7 mouse cellular contexts compared by ENCODE assay signal in the genomic region with DNA sequence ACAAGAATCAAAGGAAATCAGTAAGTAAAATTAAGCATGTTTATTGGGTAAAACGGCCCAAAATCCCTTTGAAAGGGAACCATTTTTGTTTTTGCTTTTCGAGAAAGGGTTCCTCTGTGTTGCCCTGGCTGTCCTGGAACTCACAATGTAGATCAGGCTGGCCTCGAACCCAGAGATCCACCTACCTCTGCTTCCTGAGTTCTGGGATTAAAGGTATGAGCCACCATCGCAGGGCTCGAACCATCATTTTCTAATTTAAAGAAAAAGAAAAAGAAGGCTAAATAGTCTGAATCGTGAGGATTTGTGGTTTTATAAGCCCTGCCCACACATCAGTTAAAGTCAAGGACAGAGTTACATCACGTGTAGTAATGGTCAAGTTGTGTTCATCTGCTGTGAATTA. TPM values are rescaled to one million over a fixed set of nuclear protein-coding genes. Genes with fewer than 3 reads are reported as not detected.
DNase-seq lines count a peak whose midpoint lies in the region; TF ChIP-seq lines count a peak whose summit lies in the region.

No protein-coding gene starts in this region.

- H3K79me2 ChIP-seq in liver, adult 2 months (ENCODE audit: control insufficient read depth, insufficient read depth, low read length): peaks cover 5% of the 10 kb centered on the region; the same call in 1 of the 2 replicates

- no peak for TF ChIP-seq CTCF in testis, adult 2 months (IDR thresholded peaks at IDR 0.05; ENCODE audit: control insufficient read depth, insufficient read depth, insufficient replicate concordance, low read depth, low read length)
- TF ChIP-seq CTCF in liver, adult 2 months (IDR thresholded peaks at IDR 0.05; ENCODE audit: low read depth, low read length): no peak

- WGBS in forebrain, embryonic 10.5 days: 71% methylated on average over 7 of the region's 7 CpGs
- 30% methylated on average over 7 of the region's 7 CpGs for WGBS in liver, adult 2 months

- no peaks in the 10 kb centered on the region; the same call in 1 of the 2 replicates for H3K4me1 ChIP-seq in testis, adult 2 months (ENCODE audit: control insufficient read depth, insufficient read depth, low read length)
- peaks cover 24% of the 10 kb centered on the region for H3K4me1 ChIP-seq in forebrain, embryonic 10.5 days
- H3K4me1 ChIP-seq in liver, adult 2 months (ENCODE audit: control insufficient read depth, insufficient read depth, low read length): peaks cover 3% of the 10 kb centered on the region

- DNase-seq in testis, postnatal 14 days (ENCODE audit: low spot score): no peak
- DNase-seq in forebrain, embryonic 10.5 days (ENCODE audit: extremely low spot score, low spot score): no peak
- DNase-seq in liver, adult 2 months (ENCODE audit: extremely low read depth, low read depth, low spot score): peak; percentile 20
- DNase-seq in right cerebral cortex, postnatal 4 days: no peak
- DNase-seq in right cerebral cortex, postnatal 10 days (ENCODE audit: low spot score in 2 of 2): no peak
- DNase-seq in cerebellum, postnatal 10 days: no peak

- peaks cover 2% of the 10 kb centered on the region; the same call in 1 of the 2 replicates for H3K36me3 ChIP-seq in testis, adult 2 months (ENCODE audit: control insufficient read depth, insufficient read depth, low read length)
- peaks cover 45% of the 10 kb centered on the region for H3K36me3 ChIP-seq in forebrain, embryonic 10.5 days (replicated peaks)
- peaks cover 4% of the 10 kb centered on the region for H3K36me3 ChIP-seq in liver, adult 2 months (ENCODE audit: control insufficient read depth, insufficient read depth, low read length)

- peak overlapping the region; percentile 49 for H3K9ac ChIP-seq in liver, adult 2 months (ENCODE audit: low read depth, low read length)

- H3K9me3 ChIP-seq in forebrain, embryonic 10.5 days: peaks cover 11% of the 10 kb centered on the region

- H3K27me3 ChIP-seq in testis, adult 2 months (ENCODE audit: control insufficient read depth, insufficient read depth, low read length): no peaks in the 10 kb centered on the region
- H3K27me3 ChIP-seq in forebrain, embryonic 10.5 days (ENCODE audit: poor library complexity, severe bottlenecking): no peaks in the 10 kb centered on the region
- no peaks in the 10 kb centered on the region for H3K27me3 ChIP-seq in liver, adult 2 months (ENCODE audit: control insufficient read depth, insufficient read depth, low read length)

- no peak for TF ChIP-seq POLR2A in testis, adult 2 months (IDR thresholded peaks at IDR 0.05; ENCODE audit: control insufficient read depth, low read depth, low read length)
- no peak for TF ChIP-seq POLR2A in liver, adult 2 months (IDR thresholded peaks at IDR 0.05; ENCODE audit: extremely low read depth, insufficient read depth, low read length)

- H3K27ac ChIP-seq in testis, adult 2 months (ENCODE audit: control insufficient read depth, insufficient read depth, low read depth, low read length): no peak overlapping the region
- H3K27ac ChIP-seq in forebrain, embryonic 10.5 days: peak overlapping the region; percentile 98
- H3K27ac ChIP-seq in liver, adult 2 months (replicated peaks; ENCODE audit: insufficient read depth, low read depth, low read length): peak overlapping the region; percentile 87

- peak overlapping the region; percentile 97 for H3K4me3 ChIP-seq in testis, adult 2 months (ENCODE audit: control insufficient read depth, low read depth, low read length)
- peak overlapping the region; percentile 85 for H3K4me3 ChIP-seq in forebrain, embryonic 10.5 days
- H3K4me3 ChIP-seq in liver, adult 2 months (ENCODE audit: insufficient read depth, low read depth, low read length): peak overlapping the region; percentile 94; the same call in 1 of the 2 replicates

RNA-seq across cellular contexts. Expression of a gene that starts 1.1 kb away (rescaled TPM):
- 16.9 and 17.9 TPM in 2 replicates for polyA plus RNA-seq in testis, adult 2 months (2012; rRNA removed)
- polyA plus RNA-seq in forebrain, embryonic 10.5 days (2016; fragmentation: Nextera tagmentation; extraction: Ambion mirVana): 33.3 and 33.9 TPM in 2 replicates
- 6.2 and 7.3 TPM in 2 replicates for total RNA-seq in liver, adult 2 months (2014; rRNA removed)
- polyA plus RNA-seq in liver, adult 2 months (2012; rRNA removed): 5.1 and 6.2 TPM in 2 replicates

RNA-seq across cellular contexts. Expression of a gene that starts 7.1 kb away (rescaled TPM):
- 0.14 and 0.21 TPM in 2 replicates for polyA plus RNA-seq in testis, adult 2 months (2012; rRNA removed)
- 0.10 TPM in 1 of 2 replicates, not detected in the other for polyA plus RNA-seq in forebrain, embryonic 10.5 days (2016; fragmentation: Nextera tagmentation; extraction: Ambion mirVana)
- not detected in 2 replicates for total RNA-seq in liver, adult 2 months (2014; rRNA removed)
- polyA plus RNA-seq in liver, adult 2 months (2012; rRNA removed): not detected in 2 replicates

RNA-seq across cellular contexts. Expression of a gene that starts 31.4 kb away (rescaled TPM):
- polyA plus RNA-seq in testis, adult 2 months (2012; rRNA removed): 35.2 and 39.4 TPM in 2 replicates
- polyA plus RNA-seq in forebrain, embryonic 10.5 days (2016; fragmentation: Nextera tagmentation; extraction: Ambion mirVana): 18.0 and 19.9 TPM in 2 replicates
- 11.3 and 14.6 TPM in 2 replicates for total RNA-seq in liver, adult 2 months (2014; rRNA removed)
- polyA plus RNA-seq in liver, adult 2 months (2012; rRNA removed): 3.7 and 4.1 TPM in 2 replicates

RNA-seq across cellular contexts. Expression of a gene that starts 31.4 kb away (rescaled TPM):
- polyA plus RNA-seq in testis, adult 2 months (2012; rRNA removed): 3.7 and 4.8 TPM in 2 replicates
- polyA plus RNA-seq in forebrain, embryonic 10.5 days (2016; fragmentation: Nextera tagmentation; extraction: Ambion mirVana): 8.3 and 9.8 TPM in 2 replicates
- 4.4 and 4.5 TPM in 2 replicates for total RNA-seq in liver, adult 2 months (2014; rRNA removed)
- 1.8 and 2.1 TPM in 2 replicates for polyA plus RNA-seq in liver, adult 2 months (2012; rRNA removed)

RNA-seq across cellular contexts. Expression of a gene that starts 53.7 kb away (rescaled TPM):
- polyA plus RNA-seq in testis, adult 2 months (2012; rRNA removed): 13.4 and 16.6 TPM in 2 replicates
- polyA plus RNA-seq in forebrain, embryonic 10.5 days (2016; fragmentation: Nextera tagmentation; extraction: Ambion mirVana): 25.0 and 25.3 TPM in 2 replicates
- total RNA-seq in liver, adult 2 months (2014; rRNA removed): 29.7 and 36.8 TPM in 2 replicates
- 1.9 and 2.1 TPM in 2 replicates for polyA plus RNA-seq in liver, adult 2 months (2012; rRNA removed)
